Mouse (Mus musculus) embryonic facial prominence, embryonic 10.5 days (tissue): ENCODE data around the gene Atxn7. TPM values are rescaled to one million over a fixed set of nuclear protein-coding genes. Genes with fewer than 3 reads are reported as not detected.

Source experiments
- DNase-seq: peaks from one replicate; pipeline ENCODE4 v3.0.0-alpha.2; 2017; ENCODE audit warnings: low spot score
- H3K27ac ChIP-seq: fragments of 300-500 bp; sonication (generic); replicated peaks from 2 replicates; pipeline ENCODE4 v1.5.1; 2016; ENCODE audit warnings: mild to moderate bottlenecking
- H3K27me3 ChIP-seq: fragments of 300-500 bp; sonication (generic); replicated peaks from 2 replicates; pipeline ENCODE4 v1.6.1; 2016; ENCODE audit warnings: low read depth, mild to moderate bottlenecking; ENCODE audit not compliant: poor library complexity, severe bottlenecking
- H3K36me3 ChIP-seq: fragments of 300-500 bp; sonication (generic); replicated peaks from 2 replicates; pipeline ENCODE4 v1.6.1; 2016; ENCODE audit warnings: mild to moderate bottlenecking, moderate library complexity
- H3K4me1 ChIP-seq: fragments of 300-500 bp; sonication (generic); 2 replicates; pipeline ENCODE4 v1.6.1; 2016
- H3K4me3 ChIP-seq: fragments of 300-500 bp; sonication (generic); 2 replicates; pipeline ENCODE4 v1.5.1; 2016; ENCODE audit warnings: mild to moderate bottlenecking, moderate library complexity
- H3K9me3 ChIP-seq: fragments of 300-500 bp; sonication (generic); 2 replicates; pipeline ENCODE4 v1.6.1; 2016; ENCODE audit warnings: mild to moderate bottlenecking
- WGBS: fragments of 180-500 bp; shearing (Covaris S2); methylation state at CpG from one replicate; pipeline ENCODE4 v1.1.7; 2016; 5-methylcytosine and 5-hydroxymethylcytosine counted together
- polyA plus RNA-seq: library from polyadenylated mRNA; unstranded; fragments of >200 nt; fragmentation: Nextera tagmentation; extraction: Ambion mirVana; gene quantifications from 2 replicates; pipeline ENCODE4 v1.2.1, GENCODE M21; 2016

The Atxn7 gene
- polyA plus RNA-seq, 1 experiment from 2014 or later = 2.9 TPM

GRCm38 (mm10) chr14:14070541-14071315 lies 109.5 kb downstream of the Atxn7 start:
- peaks cover 42% of the 10 kb centered on the region for H3K4me1 ChIP-seq
- WGBS = 23% methylated on average over 6 of the region's 6 CpGs
- no peaks in the 10 kb centered on the region for H3K27me3 ChIP-seq
- 0 out of 2 replicates have a peak overlapping the region, but pooled peaks have one; percentile 44 for H3K27ac ChIP-seq
- no peaks in the 10 kb centered on the region for H3K36me3 ChIP-seq
- DNase-seq = peak; percentile 21
- no peak overlapping the region for H3K4me3 ChIP-seq
- H3K9me3 ChIP-seq = no peaks in the 10 kb centered on the region

GRCm38 (mm10) chr14:14071456-14071855 lies 110.2 kb downstream of the Atxn7 start:
- 79% methylated on average over 4 of the region's 4 CpGs for WGBS
- H3K27me3 ChIP-seq = no peaks in the 10 kb centered on the region
- H3K27ac ChIP-seq = no peak overlapping the region
- H3K4me3 ChIP-seq = no peak overlapping the region
- no peaks in the 10 kb centered on the region for H3K9me3 ChIP-seq
- no peak for DNase-seq
- H3K4me1 ChIP-seq = peaks cover 39% of the 10 kb centered on the region
- no peaks in the 10 kb centered on the region for H3K36me3 ChIP-seq

GRCm38 (mm10) chr14:14080604-14081194 lies 119.5 kb downstream of the Atxn7 start:
- DNase-seq = no peak
- no peaks in the 10 kb centered on the region for H3K4me1 ChIP-seq
- H3K36me3 ChIP-seq = no peaks in the 10 kb centered on the region
- no peaks in the 10 kb centered on the region for H3K9me3 ChIP-seq
- no peaks in the 10 kb centered on the region for H3K27me3 ChIP-seq
- no peak overlapping the region for H3K4me3 ChIP-seq
- no peak overlapping the region for H3K27ac ChIP-seq
- 91% methylated on average over 6 of the region's 6 CpGs for WGBS

GRCm38 (mm10) chr14:14083811-14084210 lies 122.6 kb downstream of the Atxn7 start:
- Histone ChIP-seq H3K27me3 (no peaks in the 10 kb centered on the region), H3K9me3 (no peaks in the 10 kb centered on the region), H3K27ac (no peak overlapping the region), H3K4me1 (no peaks in the 10 kb centered on the region), H3K4me3 (no peak overlapping the region), H3K36me3 (peaks cover 8% of the 10 kb centered on the region)
- no peak for DNase-seq
- WGBS = 95% methylated on average over 8 of the region's 8 CpGs

GRCm38 (mm10) chr14:14086711-14087263 lies 125.5 kb downstream of the Atxn7 start:
- DNase-seq = no peak
- Histone ChIP-seq H3K9me3 (no peaks in the 10 kb centered on the region), H3K27me3 (no peaks in the 10 kb centered on the region), H3K4me3 (no peak overlapping the region), H3K27ac (no peak overlapping the region), H3K36me3 (peaks cover 35% of the 10 kb centered on the region), H3K4me1 (no peaks in the 10 kb centered on the region)
- 92% methylated on average over 4 of the region's 4 CpGs for WGBS

- 76% methylated on average over 6 of the region's 6 CpGs for WGBS
- H3K9me3 ChIP-seq = no peaks in the 10 kb centered on the region
- H3K36me3 ChIP-seq = peaks cover 41% of the 10 kb centered on the region
- no peaks in the 10 kb centered on the region for H3K27me3 ChIP-seq
- no peak for DNase-seq
- no peak overlapping the region for H3K27ac ChIP-seq
- no peak overlapping the region for H3K4me3 ChIP-seq
- no peaks in the 10 kb centered on the region for H3K4me1 ChIP-seq
Measured at GRCm38 (mm10) chr14:14087348-14087747, 126.1 kb downstream of the Atxn7 start.

- H3K27me3 ChIP-seq = no peaks in the 10 kb centered on the region
- no peaks in the 10 kb centered on the region for H3K9me3 ChIP-seq
- 90% methylated on average over 9 of the region's 9 CpGs for WGBS
- no peak for DNase-seq
- peaks cover 49% of the 10 kb centered on the region for H3K36me3 ChIP-seq
- H3K4me3 ChIP-seq = no peak overlapping the region
- H3K4me1 ChIP-seq = no peaks in the 10 kb centered on the region
- H3K27ac ChIP-seq = no peak overlapping the region
Measured at GRCm38 (mm10) chr14:14088016-14088791, 127.0 kb downstream of the Atxn7 start.

GRCm38 (mm10) chr14:14090571-14090970 lies 129.3 kb downstream of the Atxn7 start:
- DNase-seq = no peak
- Histone ChIP-seq H3K4me3 (no peak overlapping the region), H3K27ac (no peak overlapping the region), H3K36me3 (peaks cover 54% of the 10 kb centered on the region), H3K4me1 (peaks cover 4% of the 10 kb centered on the region; the same call in 1 of the 2 replicates), H3K9me3 (no peaks in the 10 kb centered on the region), H3K27me3 (no peaks in the 10 kb centered on the region)
- whole genome bisulfite sequencing = 96% methylated on average over 6 of the region's 6 CpGs

- H3K9me3 ChIP-seq = no peaks in the 10 kb centered on the region
- no peak overlapping the region for H3K4me3 ChIP-seq
- H3K27me3 ChIP-seq = no peaks in the 10 kb centered on the region
- 28% methylated on average over 10 of the region's 10 CpGs for WGBS
- H3K4me1 ChIP-seq = peaks cover 5% of the 10 kb centered on the region; the same call in 1 of the 2 replicates
- peaks cover 49% of the 10 kb centered on the region for H3K36me3 ChIP-seq
- DNase-seq = peak; percentile 88
- no peak overlapping the region for H3K27ac ChIP-seq
Measured at GRCm38 (mm10) chr14:14098330-14098980, 137.2 kb downstream of the Atxn7 start.

- Histone ChIP-seq H3K9me3 (no peaks in the 10 kb centered on the region), H3K27ac (no peak overlapping the region), H3K4me3 (no peak overlapping the region), H3K27me3 (no peaks in the 10 kb centered on the region), H3K36me3 (peaks cover 50% of the 10 kb centered on the region), H3K4me1 (no peaks in the 10 kb centered on the region)
- WGBS = 88% methylated on average over 8 of the region's 8 CpGs
- no peak for DNase-seq
Measured at GRCm38 (mm10) chr14:14100773-14101280, 139.6 kb downstream of the Atxn7 start.

GRCm38 (mm10) chr14:14101296-14101695 lies 140.1 kb downstream of the Atxn7 start:
- H3K4me3 ChIP-seq = no peak overlapping the region
- H3K27me3 ChIP-seq = no peaks in the 10 kb centered on the region
- H3K27ac ChIP-seq = no peak overlapping the region
- H3K36me3 ChIP-seq = peaks cover 45% of the 10 kb centered on the region
- no peaks in the 10 kb centered on the region for H3K9me3 ChIP-seq
- H3K4me1 ChIP-seq = no peaks in the 10 kb centered on the region
- 90% methylated on average over 9 of the region's 9 CpGs for WGBS
- no peak for DNase-seq
